Mouse (Mus musculus) olfactory bulb, adult 2 months (tissue): ENCODE results near the gene Slc2a1.

Source experiments
- CTCF ChIP-seq: fragments of 200-500 bp; IDR thresholded peaks from 2 replicates; pipeline ENCODE4 v1.5.1; 2012; ENCODE audit warnings: low read depth, mild to moderate bottlenecking, low read length, moderate library complexity; ENCODE audit not compliant: insufficient read depth
- POLR2A ChIP-seq: fragments of 200-500 bp; IDR thresholded peaks from 2 replicates; pipeline ENCODE4 v1.6.1; 2012; ENCODE audit warnings: mild to moderate bottlenecking, low read depth, low read length, moderate library complexity; ENCODE audit not compliant: insufficient read depth

- TF ChIP-seq CTCF (no peak), POLR2A (no peak)
These were observed 75.0 kb downstream of the Slc2a1 start for GRCm38 (mm10) chr4:119183525-119183924.
